Mouse (Mus musculus): ENCODE results near the gene Smim22. TPM values are rescaled to one million over a fixed set of nuclear protein-coding genes. Genes with fewer than 3 reads are reported as not detected.

Smim22 gene
- 1.2 and 1.6 TPM in 2 replicates for polyA plus RNA-seq (2015; fragmentation: Nextera tagmentation; extraction: Ambion mirVana)

DNA sequence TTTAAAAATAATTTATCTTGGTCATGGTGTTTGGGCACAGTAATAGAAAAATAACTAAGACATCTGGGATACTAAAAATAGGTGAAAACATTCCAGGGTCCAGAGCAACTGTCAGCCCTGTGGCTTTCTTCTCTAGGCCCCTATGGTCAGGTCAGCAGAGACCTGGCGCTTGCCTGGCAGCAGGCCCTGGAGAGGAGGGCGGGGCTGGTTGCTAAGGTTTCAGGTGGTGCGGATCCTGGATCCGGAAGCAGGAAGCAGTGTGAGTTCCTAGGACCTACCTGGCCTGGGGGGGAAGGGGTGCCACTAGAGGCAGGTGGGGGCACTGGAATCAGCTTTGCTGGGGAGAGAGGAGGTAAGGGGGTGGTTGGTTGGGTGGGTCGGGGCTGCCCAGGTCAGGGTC lies at the start of gene Smim22:
TSS of gene Smim22 (plus strand) at position 222 of the 400 bp plus-strand sequence.

DNA sequence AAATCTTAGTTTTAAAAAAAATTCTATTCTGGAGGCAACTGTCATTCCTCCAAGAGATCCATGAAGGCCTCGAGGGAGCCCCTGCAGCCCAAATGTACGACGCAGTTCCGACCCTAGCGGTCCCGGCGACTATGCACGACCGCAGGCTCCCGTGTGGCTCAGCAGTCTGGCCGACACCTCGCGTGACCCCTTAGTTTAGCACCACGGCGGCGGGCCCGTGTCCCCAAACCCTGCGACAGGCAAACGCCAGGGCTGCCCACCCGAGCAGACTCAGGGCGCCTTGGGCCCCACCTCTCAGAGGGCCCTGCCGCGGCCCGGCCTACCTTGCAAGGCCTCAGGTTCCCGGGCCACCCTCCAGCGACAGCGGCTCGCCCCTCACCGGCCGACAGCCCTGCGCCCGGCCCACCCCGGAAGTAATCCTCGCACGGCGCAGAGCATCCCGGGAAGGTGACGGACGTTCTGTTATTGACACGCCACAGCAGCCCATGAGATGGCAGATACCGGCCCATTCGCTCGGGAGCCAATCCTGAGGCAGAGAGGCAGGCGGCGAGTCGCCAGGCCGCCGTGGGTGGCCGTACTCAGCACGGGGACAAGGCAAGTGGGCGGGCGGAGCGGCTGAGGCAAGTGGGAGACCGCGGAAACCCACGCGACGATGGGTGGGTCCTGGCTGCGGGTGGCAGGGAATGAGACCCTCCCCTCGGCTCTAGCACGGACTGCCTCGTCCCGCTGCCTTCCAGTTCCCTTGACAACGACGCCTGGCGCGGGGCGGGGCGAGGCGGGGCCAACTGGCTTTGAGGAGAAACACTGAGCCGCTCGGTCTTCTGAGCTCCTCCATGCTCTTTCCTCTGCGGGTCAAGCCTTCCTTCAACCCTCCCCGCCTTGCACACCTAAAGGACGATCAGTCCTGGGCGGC lies 43.0 kb upstream of the Smim22 start, which contains the start of gene Anks3:
TSS of gene Anks3 (minus strand) at position 409 of the 913 bp plus-strand sequence.

GRCm38 (mm10) chr16:4997553-4997952 lies 9.5 kb upstream of the Smim22 start, which contains the start of gene Sept12:
Gene Sept12, minus strand, starts transcription at chr16:4997852.

DNA sequence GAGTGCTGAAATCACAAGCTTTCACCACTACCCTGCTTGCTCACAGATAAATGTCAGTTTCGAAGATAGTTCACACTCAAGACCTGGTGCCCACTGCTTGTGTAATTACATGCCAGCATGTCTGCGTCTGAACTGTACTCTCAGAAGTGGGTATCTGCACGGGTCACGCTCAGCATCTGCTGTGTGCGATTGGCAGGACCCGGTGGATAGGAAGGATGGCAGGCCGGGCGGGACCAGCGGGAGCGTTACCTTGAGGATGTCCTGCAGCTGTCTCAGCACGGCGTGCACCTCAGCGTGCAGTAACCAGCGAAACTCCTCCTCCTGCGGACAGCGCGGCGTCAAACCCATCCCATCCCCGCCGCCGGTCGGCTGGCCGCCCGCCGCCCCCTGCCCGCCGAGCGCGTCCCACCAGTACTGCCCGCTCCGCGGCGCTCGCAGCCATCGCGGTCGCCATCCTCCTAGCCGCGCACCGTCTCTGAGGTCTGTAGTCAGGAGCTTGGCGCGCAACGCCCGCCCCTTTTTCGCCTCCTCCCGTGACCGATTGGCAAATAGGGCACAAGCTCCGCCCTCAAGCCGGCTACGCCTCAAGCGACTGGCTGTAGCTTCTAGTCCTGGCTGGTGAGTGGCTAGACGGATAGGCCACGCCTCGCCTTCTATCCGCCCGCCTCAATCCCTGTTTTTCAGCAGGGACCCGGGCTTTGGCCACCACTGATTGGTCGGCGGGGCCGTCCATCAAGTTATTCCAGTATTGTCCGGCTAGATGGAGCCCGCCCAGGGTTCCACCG lies 6.2 kb downstream of the Smim22 start, which contains the start of gene Rogdi:
TSS of gene Rogdi (minus strand) at position 500 of the 785 bp plus-strand sequence.

GRCm38 (mm10) chr16:5049774-5050234 lies 42.7 kb downstream of the Smim22 start, which contains the start of the genes Glyr1 and Ubn1:
Gene Glyr1, minus strand, starts transcription at chr16:5049863.
Gene Ubn1, plus strand, starts transcription at chr16:5050057.

Other genes starting within 250 kb of the Smim22 start
- 121 and 134 TPM in 2 replicates for gene Cdip1, start 217.0 kb upstream of the Smim22 start, polyA plus RNA-seq (2015; fragmentation: Nextera tagmentation; extraction: Ambion mirVana)
- gene 4930562C15Rik, start 171.9 kb upstream of the Smim22 start, polyA plus RNA-seq (2015; fragmentation: Nextera tagmentation; extraction: Ambion mirVana): 0.12 and 0.14 TPM in 2 replicates
- gene Ubald1, start 127.0 kb upstream of the Smim22 start, polyA plus RNA-seq (2015; fragmentation: Nextera tagmentation; extraction: Ambion mirVana): 34.4 and 37.2 TPM in 2 replicates
- gene Mgrn1, start 121.0 kb upstream of the Smim22 start, polyA plus RNA-seq (2015; fragmentation: Nextera tagmentation; extraction: Ambion mirVana): 61.0 and 64.5 TPM in 2 replicates
- 82.1 and 91.1 TPM in 2 replicates for gene Nudt16l1, start 68.5 kb upstream of the Smim22 start, polyA plus RNA-seq (2015; fragmentation: Nextera tagmentation; extraction: Ambion mirVana)
- 20.7 and 21.9 TPM in 2 replicates for gene Anks3, start 43.1 kb upstream of the Smim22 start, polyA plus RNA-seq (2015; fragmentation: Nextera tagmentation; extraction: Ambion mirVana)
- not detected in 2 replicates for gene Sept12, start 9.4 kb upstream of the Smim22 start, polyA plus RNA-seq (2015; fragmentation: Nextera tagmentation; extraction: Ambion mirVana)
- 24.9 and 29.7 TPM in 2 replicates for gene Rogdi, start 6.3 kb downstream of the Smim22 start, polyA plus RNA-seq (2015; fragmentation: Nextera tagmentation; extraction: Ambion mirVana)
- 56.4 and 61.8 TPM in 2 replicates for gene Glyr1, start 42.6 kb downstream of the Smim22 start, polyA plus RNA-seq (2015; fragmentation: Nextera tagmentation; extraction: Ambion mirVana)
- 10.1 and 10.9 TPM in 2 replicates for gene Ubn1, start 42.8 kb downstream of the Smim22 start, polyA plus RNA-seq (2015; fragmentation: Nextera tagmentation; extraction: Ambion mirVana)
- 0.12 and 1.6 TPM in 2 replicates for gene Ppl, start 125.1 kb downstream of the Smim22 start, polyA plus RNA-seq (2015; fragmentation: Nextera tagmentation; extraction: Ambion mirVana)
- 0.82 and 0.95 TPM in 2 replicates for gene Sec14l5, start 139.8 kb downstream of the Smim22 start, polyA plus RNA-seq (2015; fragmentation: Nextera tagmentation; extraction: Ambion mirVana)
- 9.1 and 10.4 TPM in 2 replicates for gene Nagpa, start 196.7 kb downstream of the Smim22 start, polyA plus RNA-seq (2015; fragmentation: Nextera tagmentation; extraction: Ambion mirVana)
- 2.4 and 2.7 TPM in 2 replicates for gene AU021092, start 215.0 kb downstream of the Smim22 start, polyA plus RNA-seq (2015; fragmentation: Nextera tagmentation; extraction: Ambion mirVana)
- gene Alg1, start 226.3 kb downstream of the Smim22 start, polyA plus RNA-seq (2015; fragmentation: Nextera tagmentation; extraction: Ambion mirVana): 19.3 and 19.6 TPM in 2 replicates
- gene Eef2kmt, start 248.7 kb downstream of the Smim22 start, polyA plus RNA-seq (2015; fragmentation: Nextera tagmentation; extraction: Ambion mirVana): 26.6 and 27.1 TPM in 2 replicates

Data from skeletal muscle tissue, postnatal 0 days (tissue).